Mouse (Mus musculus): Measurements from ENCODE around the gene Wdr27. TPM values are rescaled to one million over a fixed set of nuclear protein-coding genes. Genes with fewer than 3 reads are reported as not detected.

Gene Wdr27
- polyA plus RNA-seq, 1 experiment, result 1.5 TPM

DNA sequence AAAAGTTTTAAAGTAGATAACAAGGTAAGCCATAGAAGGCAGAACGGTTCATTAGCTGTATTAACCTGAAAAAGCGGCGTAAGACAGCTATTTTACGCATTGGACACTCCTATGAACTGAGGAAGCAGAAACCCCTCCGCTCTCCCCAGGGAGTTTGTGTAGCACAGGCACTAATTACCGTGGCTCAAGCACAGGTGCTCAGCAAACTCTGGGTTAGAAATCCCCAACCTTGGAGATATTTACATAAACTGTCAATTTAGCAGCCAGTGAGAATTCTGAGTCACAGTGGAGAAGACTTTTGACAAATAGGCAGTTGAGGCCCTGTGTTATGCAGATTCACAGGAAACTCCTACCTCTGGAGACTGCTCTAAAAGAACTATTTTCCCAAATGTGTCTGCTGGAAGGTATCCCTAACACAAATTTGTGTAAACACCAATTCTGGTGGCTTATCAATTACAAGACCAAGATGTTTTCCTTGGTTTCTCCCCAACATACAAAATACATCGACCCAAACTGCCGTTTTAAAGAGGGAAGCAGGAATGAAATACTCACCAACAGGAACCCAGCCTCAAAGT, 15.2 kb downstream of the Wdr27 start:
- no peak for TF ChIP-seq GATA1 (IDR thresholded peaks at IDR 0.05; ENCODE audit: low read length)

DNA sequence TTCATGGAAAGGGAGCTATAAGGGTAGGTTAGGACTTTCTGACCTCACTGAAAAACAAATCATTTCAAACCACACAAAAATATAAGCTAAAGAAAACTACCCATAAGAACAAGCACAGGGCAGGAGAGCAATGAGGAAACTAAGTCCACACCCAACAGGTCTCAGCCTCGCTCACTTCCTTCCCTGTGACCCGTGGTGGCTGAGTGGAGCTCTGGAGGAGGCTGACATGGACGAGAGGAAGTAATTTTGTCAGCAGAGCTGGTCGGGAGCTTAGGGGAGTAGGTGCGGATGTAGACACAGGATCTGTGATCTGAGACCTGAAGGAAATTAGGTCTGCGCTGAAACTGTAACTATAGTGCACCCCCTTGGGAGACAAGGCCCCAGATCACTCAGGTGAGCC, 21.4 kb downstream of the Wdr27 start:
- TF ChIP-seq GATA1 (IDR thresholded peaks at IDR 0.05; ENCODE audit: low read length), result no peak

DNA sequence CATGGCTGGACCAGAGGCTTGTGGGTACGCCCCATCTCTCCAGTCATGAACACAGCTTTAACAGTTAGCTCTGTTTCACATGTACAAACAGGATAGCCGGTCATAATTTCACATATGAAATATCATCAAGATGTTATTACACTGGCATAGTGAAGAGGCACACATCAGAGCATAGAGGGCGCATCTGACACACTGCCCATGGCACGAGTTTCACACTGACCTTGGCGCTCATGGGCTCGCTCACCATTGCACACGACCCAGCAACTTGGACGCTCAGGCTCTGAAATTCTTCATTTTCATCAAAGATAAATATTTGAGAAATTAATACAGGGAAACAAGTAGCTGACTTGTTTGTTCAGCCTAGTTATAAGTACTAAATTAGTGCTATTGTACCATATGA, 25.1 kb downstream of the Wdr27 start:
- no peak for TF ChIP-seq GATA1 (IDR thresholded peaks at IDR 0.05; ENCODE audit: low read length)

DNA sequence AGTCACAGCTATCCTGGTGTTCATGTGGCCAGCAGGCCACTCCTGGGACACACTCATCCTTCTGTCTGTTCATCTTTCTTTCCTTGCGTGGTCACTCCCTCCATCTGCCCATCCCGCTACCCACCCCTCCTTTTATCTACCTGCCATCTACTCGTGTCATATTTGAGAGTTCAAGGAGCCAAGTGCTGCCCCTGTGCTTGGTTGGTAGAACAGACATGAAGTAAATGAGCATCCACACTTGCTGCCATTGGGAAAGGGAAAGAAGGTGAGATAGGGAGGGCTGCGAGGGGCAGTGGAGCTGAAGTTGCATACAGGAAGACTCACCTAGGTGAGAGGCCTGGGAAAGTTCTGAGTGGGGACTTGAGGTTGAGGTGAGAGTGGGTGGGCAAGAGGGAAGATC, 28.6 kb downstream of the Wdr27 start:
- no peak for TF ChIP-seq GATA1 (IDR thresholded peaks at IDR 0.05; ENCODE audit: low read length)

- no peak for TF ChIP-seq GATA1 (IDR thresholded peaks at IDR 0.05; ENCODE audit: low read length)
Measured at GRCm38 (mm10) chr17:14912981-14913380, 30.0 kb downstream of the Wdr27 start.

DNA sequence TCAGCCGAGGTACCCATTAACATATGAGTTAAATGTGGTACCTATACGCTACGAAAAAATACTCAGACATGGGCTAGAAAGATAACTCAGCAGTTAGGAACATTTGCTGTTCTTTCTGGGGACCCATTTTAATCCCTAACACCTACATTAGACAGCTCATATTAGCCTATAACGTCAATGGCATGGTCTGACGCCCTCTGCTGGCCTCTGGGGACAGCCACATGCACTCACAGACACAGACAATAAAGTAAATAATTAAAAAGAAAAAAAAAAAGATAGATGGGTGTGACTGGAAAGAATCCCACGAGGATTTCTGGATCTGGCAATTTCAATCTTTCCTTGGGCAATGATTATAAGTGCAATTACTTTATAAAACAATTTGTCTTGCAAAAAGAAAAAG, 30.5 kb downstream of the Wdr27 start:
- no peak for TF ChIP-seq GATA1 (IDR thresholded peaks at IDR 0.05; ENCODE audit: low read length)

DNA sequence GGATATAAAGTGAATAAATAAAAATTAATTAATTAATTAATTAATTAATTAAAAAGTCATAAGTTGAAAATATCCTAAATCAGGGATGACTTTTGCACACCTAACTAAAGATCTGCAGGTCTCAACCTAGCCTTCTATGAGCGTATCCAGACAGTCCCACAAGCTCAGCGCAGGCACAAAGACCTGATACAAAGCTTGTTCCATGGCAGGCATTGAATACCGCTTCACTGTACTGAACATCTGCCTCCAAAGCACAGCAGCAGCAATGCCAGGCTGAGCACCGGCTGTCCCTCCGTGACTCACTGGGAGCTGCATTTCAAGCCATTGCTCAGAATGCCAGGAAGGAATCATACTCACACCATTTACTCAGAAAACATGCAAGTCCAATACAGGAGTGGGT, 32.2 kb downstream of the Wdr27 start:
- TF ChIP-seq GATA1 (IDR thresholded peaks at IDR 0.05; ENCODE audit: low read length), result no peak

GRCm38 (mm10) chr17:14909331-14909730, 33.6 kb downstream of the Wdr27 start:
- no peak for TF ChIP-seq GATA1 (IDR thresholded peaks at IDR 0.05; ENCODE audit: low read length)

GRCm38 (mm10) chr17:14907136-14907535, 35.8 kb downstream of the Wdr27 start:
- TF ChIP-seq GATA1 (IDR thresholded peaks at IDR 0.05; ENCODE audit: low read length), result no peak

GRCm38 (mm10) chr17:14906611-14907010, 36.3 kb downstream of the Wdr27 start:
- no peak for TF ChIP-seq GATA1 (IDR thresholded peaks at IDR 0.05; ENCODE audit: low read length)

- no peak for TF ChIP-seq GATA1 (IDR thresholded peaks at IDR 0.05; ENCODE audit: low read length)
Measured at GRCm38 (mm10) chr17:14904637-14905265, 38.2 kb downstream of the Wdr27 start.

GRCm38 (mm10) chr17:14904206-14904605, 38.8 kb downstream of the Wdr27 start:
- TF ChIP-seq GATA1 (IDR thresholded peaks at IDR 0.05; ENCODE audit: low read length), result no peak

DNA sequence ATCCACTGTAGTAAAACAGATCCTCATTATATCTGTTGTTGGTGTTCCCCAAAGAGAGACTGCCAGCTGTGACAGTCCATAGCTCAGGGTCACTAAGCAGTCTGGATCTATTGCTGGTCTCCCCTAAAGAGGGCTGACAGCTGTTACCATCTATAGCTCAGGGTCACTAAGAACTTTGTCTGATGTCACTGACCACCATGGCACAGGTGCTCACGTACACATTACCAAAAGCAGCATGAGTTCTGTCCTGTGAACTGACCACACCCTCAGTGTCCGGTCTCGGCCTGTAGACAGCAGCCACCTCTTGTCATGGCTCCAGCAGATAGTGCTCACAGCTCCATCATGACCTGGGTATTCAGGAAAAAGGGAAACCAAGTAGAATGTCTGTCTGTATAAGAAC, 39.7 kb downstream of the Wdr27 start:
- no peak for TF ChIP-seq GATA1 (IDR thresholded peaks at IDR 0.05; ENCODE audit: low read length)

- TF ChIP-seq GATA1 (IDR thresholded peaks at IDR 0.05; ENCODE audit: low read length), result no peak
Measured at GRCm38 (mm10) chr17:14898972-14899371, 44.0 kb downstream of the Wdr27 start.

DNA sequence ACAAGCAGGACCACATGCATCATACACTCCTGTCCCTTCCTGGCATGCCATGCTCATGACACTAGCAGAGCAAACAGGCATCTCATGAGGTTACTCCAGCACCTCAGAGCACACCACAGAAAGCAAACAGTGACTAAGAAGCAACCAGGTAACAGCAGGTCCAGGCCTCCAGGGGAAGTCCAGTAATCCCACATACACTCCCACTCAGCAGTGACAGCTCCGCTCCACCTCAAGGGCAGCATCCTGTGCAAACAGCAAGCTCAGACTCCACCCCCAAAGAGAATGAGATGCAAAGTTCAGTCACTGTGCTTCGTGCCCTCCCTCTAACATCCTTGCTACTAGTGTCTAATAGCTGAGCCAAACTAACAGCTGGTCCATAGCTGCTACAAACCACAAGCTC, 56.0 kb downstream of the Wdr27 start:
- TF ChIP-seq GATA1 (IDR thresholded peaks at IDR 0.05; ENCODE audit: low read length), result no peak

GRCm38 (mm10) chr17:14874656-14875204, 68.2 kb downstream of the Wdr27 start:
- TF ChIP-seq GATA1 (IDR thresholded peaks at IDR 0.05; ENCODE audit: low read length), result no peak

GRCm38 (mm10) chr17:14860220-14860619, 82.7 kb downstream of the Wdr27 start:
- TF ChIP-seq GATA1 (IDR thresholded peaks at IDR 0.05; ENCODE audit: low read length), result no peak
